Mouse (Mus musculus) kidney, postnatal 4 days (tissue): ENCODE data around the gene Lin37.

Experiments
- DNase-seq, 2 experiments: peaks; one replicate each; pipeline ENCODE4 v3.0.0; 2021; ENCODE audit warnings: mixed read lengths in 2 of 2

Gene Lin37

GRCm38 (mm10) chr7:30586455-30587020, 26.9 kb upstream of the Lin37 start:
- DNase-seq: no peak

- DNase-seq: no peak
Measured at GRCm38 (mm10) chr7:30585170-30585569, 25.5 kb upstream of the Lin37 start.

- no peak for DNase-seq
Measured at GRCm38 (mm10) chr7:30584339-30584738, 24.7 kb upstream of the Lin37 start.

DNA sequence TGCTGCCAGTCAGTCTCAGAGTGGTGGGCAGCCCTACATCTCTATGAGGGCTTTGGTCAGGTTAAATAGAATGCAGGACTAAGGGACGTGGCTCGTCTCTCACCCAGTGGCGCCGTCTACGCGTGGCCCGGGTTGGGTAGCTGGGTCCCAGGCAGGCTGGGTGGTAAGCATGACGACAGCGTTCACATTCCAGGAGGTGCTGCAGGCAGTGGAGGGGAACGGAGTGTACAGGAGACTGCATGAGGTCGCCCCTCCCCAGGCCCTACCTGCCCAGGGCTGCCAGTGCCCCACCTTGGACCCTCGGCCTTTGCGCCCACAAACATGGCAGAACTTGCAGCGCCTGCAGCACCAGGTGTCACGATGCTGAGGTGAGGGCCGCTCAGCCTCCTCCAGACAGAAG, 21.9 kb upstream of the Lin37 start:
- peak in 1 of 2 experiments; percentile 25 for DNase-seq

DNA sequence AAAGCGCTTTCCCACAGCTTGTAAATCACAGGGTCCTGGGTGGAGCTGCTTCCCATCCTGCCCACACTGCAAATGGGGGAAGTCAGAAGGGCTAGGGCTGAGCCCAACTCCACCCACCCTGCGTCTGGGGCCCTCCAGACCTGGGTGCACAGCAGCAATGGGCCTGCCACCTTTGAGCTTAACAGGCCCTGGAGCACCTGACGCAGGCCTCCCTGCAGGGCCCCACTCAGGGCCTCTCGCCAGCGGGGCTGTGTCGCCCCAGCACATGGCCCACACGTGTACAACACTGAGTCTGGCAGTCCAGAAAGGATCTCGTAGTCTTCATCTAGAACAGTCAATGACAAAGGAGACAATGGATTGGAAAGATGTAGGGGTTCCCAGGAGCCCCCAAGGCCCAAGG, 20.3 kb upstream of the Lin37 start:
- DNase-seq: no peak

DNA sequence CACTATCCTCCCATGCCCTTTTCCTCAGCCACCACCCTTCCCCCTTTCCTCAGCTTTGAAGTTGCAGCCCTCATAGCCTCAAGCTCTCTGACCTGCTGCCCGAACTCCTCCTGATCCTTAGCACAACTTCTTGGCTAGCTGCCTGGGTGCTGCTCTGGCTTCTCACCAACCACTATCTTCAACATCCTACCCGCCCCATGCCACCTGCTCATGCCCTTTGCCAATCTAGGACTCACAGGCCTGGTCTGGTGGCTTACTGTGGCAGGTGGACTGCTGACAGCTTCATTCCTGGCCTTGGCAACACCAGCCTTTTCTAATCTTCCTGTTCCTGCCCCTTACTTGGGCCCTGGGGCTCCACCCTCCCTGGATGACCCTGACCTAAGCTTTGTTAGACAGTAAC, 13.3 kb upstream of the Lin37 start:
- DNase-seq: peak in 1 of 2 experiments; percentile 35

DNA sequence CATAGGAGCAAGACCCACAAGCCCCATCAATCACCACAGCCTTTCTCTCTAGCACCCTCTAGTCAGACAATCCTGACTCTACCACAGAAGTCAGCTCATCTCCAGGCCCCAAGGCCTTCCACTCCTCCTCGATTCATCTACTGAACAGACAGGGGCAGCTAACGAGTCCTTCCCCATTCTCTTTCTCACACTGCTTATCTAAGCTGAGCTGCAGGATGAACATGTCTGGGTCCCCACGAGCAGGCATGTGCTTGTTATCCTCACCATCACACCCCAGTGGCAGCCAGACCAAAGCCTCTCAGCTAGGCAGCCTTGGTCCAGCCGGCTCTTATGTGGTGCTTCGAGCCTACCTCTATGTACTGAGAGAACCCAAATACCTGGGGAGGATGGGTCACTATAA, 12.8 kb upstream of the Lin37 start:
- no peak for DNase-seq

DNA sequence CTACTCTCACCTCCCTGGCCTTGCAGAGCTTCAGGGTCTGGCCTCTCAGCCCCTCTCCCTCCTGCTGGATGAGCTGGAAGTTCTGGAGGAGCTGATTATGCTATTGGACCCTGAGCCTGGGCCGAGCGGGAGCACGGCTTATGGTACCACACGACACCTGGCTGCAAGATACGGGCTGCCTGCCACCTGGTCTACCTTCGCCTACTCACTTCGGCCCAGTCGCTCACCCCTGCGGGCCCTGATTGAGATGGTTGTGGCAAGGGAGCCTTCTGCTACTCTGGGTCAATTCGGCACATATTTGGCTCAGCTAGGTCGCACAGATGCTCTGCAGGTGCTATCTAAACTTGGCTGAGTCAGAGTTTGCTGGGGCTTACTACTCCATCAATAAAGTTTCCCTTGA, 7.9 kb upstream of the Lin37 start:
- no peak for DNase-seq

DNA sequence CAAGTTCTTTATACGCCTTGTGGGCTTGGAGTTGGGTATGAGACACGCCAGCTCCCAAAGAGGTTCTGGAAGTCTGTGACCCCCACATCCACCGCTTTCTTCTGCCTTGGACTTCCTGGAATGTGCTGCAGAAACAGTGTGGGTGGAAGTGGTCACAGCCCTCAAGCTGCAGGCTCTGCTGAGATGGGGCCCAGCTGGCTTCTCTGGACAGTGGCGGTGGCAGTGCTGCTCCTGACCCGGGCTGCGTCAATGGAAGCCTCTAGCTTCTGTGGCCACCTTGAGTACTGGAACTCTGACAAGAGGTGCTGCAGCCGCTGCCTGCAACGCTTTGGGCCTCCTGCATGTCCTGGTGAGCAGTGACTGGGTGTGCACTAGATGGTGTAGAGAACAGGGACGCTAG, 6.4 kb upstream of the Lin37 start:
- DNase-seq: peak; percentile 46 to 62

DNA sequence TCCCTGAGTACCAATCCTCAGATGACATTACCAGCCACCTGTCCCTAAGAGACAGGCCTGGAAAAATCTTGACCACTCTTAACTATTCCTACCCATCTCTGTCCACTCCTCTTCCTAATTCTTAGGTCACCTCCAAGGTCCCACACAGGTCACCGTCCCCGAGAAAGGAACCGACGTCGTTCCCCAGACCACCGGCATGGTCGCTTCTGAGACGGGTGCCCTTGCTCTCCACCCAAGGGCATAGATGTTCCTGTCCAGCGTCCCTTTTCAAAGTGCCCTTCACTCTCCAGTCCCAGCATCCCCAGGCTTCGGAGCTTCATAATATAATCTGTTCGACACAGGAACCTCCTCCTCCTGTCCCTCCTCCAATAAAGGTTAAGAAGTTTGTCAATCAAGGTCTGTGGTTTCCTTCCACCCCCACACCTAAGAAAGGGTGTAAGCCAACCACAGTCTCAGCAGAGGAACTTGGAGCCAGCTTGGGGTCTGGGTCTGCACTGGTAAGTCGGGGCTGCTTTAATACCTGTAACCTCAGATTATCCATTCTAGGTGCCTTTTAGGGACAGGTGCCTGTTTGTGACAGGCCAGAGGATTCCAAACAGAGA, 5.4 kb upstream of the Lin37 start, which contains the start of gene Igflr1:
Gene Igflr1, plus strand, starts transcription at position 458 of the 602 bp plus-strand sequence.
- DNase-seq: no peak

DNA sequence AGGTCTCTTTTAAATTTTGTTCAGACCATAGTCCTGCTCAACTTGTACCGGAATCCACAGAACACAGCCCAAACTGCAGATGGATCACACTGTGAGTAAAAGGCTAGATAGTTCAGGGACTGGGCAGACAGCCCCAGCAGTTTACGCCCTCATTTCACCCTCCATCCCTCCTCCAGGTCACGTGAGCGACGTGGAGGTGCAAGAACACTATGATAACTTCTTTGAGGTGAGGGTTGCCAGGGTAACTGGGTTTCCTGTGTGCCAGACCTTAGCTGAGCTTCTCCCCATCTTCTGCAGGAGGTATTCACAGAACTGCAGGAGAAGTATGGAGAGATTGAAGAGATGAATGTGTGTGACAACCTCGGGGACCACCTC, 4.3 kb upstream of the Lin37 start:
- peak in 1 of 2 experiments; percentile 20 for DNase-seq

DNA sequence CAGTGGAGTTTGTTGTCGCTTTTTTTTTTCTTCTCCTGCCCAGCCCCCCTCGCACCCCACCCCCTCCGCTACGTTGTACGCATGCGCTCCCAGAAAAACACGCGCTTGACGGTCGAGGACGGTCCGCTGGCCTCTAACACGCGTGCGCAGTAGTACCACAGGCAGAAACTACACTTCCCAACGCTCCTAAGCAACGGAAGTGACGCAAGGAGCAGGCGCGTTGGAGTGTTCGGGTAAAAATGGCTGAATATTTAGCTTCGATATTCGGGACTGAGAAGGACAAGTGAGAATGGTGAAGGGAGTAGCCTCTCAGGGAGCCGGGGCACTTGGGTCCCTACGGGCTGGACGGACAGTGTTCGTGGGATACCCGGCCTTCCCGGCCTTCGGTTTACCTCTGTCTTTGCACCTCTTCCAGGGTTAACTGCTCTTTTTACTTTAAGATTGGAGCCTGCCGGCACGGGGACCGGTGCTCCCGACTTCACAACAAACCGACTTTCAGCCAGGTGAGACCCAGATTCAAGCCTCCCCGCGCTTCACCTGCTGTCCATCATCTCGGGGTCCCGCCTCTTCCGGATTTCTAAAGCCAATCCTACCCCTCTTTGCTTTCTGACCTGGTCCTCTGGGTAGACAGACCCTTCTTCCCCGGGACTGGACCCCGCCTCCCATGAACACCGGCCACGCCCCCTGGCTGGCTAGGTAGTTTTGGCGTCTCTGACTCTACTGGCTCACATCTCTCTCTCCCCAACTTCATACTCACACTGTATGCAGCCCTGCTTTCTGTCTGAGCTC, 3.7 kb upstream of the Lin37 start, which contains the start of the genes U2af1l4, Gm49396 and Psenen:
Gene U2af1l4, plus strand, starts transcription at position 185 of the 789 bp plus-strand sequence.
Gene Gm49396, plus strand, starts transcription at position 228 of the 789 bp plus-strand sequence.
Gene Psenen, minus strand, starts transcription at position 511 of the 789 bp plus-strand sequence.
- peak; percentile 96 to 98 for DNase-seq

GRCm38 (mm10) chr7:30562526-30563116, 3.0 kb upstream of the Lin37 start:
- peak in 1 of 2 experiments; percentile 24 for DNase-seq

DNA sequence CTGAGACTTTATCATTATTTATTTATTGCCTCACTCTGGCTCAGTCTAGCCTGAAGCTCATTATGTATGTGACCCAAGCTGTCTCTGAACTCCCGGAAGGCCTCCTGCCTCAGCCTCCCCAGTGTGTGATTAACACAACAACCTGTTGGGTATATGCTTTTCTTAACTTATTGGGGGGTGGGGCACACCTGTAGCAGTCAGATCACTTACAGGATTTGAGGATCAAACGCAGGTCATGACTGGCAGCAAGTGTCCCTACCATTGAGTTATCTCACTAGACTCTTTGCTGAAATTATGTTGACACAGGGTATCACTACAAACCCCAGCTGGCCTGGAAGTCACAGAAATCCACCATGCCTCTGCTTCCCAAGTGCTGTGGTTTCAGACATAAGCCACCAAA, 658 bp upstream of the Lin37 start:
- no peak for DNase-seq

DNA sequence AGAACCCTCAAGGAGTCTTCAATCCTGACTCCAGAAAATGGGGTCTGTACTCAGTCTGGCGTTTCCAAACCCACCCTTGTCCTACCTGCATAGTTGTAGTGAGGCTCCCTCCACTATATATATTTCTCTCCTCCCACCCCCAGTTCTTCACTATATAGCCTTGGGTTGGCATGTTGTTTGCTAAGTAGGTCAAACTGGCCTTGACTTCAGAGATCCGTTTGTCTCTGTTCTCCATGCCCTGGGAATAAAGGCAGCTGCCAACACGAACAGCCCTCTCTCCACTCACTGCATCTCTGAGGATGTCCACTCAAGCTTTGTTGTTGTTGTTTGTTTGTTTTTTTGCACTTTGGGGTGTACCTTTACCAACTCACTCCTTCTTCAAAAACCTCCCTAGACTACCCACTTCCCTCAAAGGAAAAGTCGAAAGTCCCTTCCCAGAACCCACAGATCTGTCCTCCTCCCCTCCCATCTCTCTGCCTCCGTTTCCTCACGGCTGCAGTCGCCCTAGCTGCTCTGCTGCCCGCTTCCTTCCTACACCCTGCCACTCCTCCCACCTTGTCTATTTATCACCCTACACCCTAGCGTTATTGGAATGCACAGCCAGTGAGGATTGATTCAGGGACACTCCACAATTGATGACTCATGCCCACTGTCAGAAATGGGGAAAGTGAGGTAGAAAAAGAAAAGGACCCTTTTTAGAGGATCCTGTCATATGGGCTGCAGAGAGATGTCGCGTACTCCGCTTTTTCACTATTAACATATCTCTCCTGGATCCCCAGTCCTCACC, 789 bp downstream of the Lin37 start:
- no peak for DNase-seq

DNA sequence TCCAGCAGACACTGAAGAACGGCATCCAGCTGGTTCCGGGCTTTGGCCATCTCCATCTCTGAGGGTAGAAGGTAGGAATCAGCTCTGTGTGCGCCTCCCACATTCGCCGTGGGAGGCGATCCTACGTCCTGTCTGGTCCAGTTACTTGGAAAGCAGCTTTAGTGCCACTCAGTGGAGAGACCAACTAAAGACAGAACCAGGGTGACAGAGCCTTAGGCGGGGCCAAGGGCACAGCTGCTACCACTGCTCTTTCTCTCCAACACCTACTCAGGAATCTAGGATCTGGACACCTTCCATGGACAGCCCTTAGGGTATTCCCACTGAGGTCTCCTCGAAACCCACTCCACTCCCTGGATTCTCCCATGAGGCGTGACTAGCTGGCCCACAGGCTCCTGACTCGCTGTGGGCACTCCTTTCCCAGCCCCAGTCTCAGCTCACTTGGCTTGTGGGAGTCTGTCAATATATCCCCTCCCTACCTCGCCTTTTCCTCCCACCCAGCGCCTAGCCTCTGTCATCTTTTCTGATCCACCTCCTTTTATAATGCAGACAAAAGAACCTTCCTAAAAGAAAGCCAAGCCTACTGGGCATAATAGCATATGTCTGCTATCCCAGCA, 1.6 kb downstream of the Lin37 start:
- no peak for DNase-seq

DNA sequence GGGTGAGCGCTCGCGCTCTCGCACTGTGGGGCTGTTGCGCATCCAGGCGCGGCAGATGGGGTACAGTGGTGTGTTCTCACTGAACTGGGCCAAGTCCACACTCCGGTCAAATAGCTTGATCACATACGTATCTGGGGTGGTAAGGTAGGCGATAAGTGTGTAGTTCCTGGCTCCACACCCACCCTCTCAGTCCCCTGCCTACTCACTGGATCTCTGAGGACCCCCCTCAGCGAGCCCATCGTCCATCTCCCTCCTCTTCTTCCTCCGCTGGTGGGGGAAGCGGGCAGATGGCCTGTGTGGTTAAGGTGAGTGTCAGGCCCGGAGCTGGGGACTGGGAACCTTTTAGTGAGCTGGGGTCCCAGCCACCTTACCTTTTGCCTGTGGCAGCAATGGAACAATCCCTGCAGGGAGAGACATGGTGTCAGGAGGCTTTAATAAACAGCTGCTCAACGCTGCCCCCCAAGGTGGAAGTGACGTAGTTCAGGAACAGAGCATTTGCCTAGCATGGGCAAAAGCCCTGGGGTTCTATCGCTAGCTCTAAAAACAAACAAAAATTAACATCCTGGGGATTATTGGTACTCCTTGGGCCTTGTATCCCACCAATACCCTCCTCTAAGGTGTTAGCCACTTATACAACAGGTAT, 2.6 kb downstream of the Lin37 start:
- no peak for DNase-seq

- no peak for DNase-seq
Measured at GRCm38 (mm10) chr7:30553810-30554584, 5.6 kb downstream of the Lin37 start.

GRCm38 (mm10) chr7:30553021-30553589, 6.5 kb downstream of the Lin37 start:
- DNase-seq: peak; percentile 55 to 66
